Mouse (Mus musculus) stomach, embryonic 15.5 days (tissue): ENCODE data around the gene Bex1. TPM values are rescaled to one million over a fixed set of nuclear protein-coding genes. Genes with fewer than 3 reads are reported as not detected.
A peak's percentile ranks its signal among the peaks of the same experiment; 100 is the strongest.

Source experiments
- ATAC-seq: fragments of 200-750 bp; cut with Nextera tagmentation; 2 replicates; pipeline ENCODE4 v1.8.0; 2017; ENCODE audit warnings: low read depth, moderate number of reproducible peaks, moderate TSS enrichment; ENCODE audit not compliant: insufficient read depth, low FRiP score
- H3K27ac ChIP-seq: fragments of 300-500 bp; sonication (generic); 2 replicates; pipeline ENCODE4 v1.5.1; 2015; ENCODE audit warnings: mild to moderate bottlenecking, inconsistent platforms
- H3K27me3 ChIP-seq: fragments of 300-500 bp; sonication (generic); replicated peaks from 2 replicates; pipeline ENCODE4 v1.6.1; 2015; ENCODE audit warnings: inconsistent platforms
- H3K36me3 ChIP-seq: fragments of 300-500 bp; sonication (generic); 2 replicates; pipeline ENCODE4 v1.6.1; 2015; ENCODE audit warnings: inconsistent platforms
- H3K4me1 ChIP-seq: fragments of 300-500 bp; sonication (generic); 2 replicates; pipeline ENCODE4 v1.6.1; 2015; ENCODE audit warnings: inconsistent platforms
- H3K4me2 ChIP-seq: fragments of 300-500 bp; sonication (generic); 2 replicates; pipeline ENCODE4 v1.6.1; 2015; ENCODE audit warnings: mild to moderate bottlenecking, inconsistent platforms
- H3K4me3 ChIP-seq: fragments of 300-500 bp; sonication (generic); replicated peaks from 2 replicates; pipeline ENCODE4 v1.5.1; 2015; ENCODE audit warnings: inconsistent platforms
- H3K9ac ChIP-seq: fragments of 300-500 bp; sonication (generic); 2 replicates; pipeline ENCODE4 v1.6.1; 2015; ENCODE audit warnings: inconsistent platforms
- H3K9me3 ChIP-seq: fragments of 300-500 bp; sonication (generic); 2 replicates; pipeline ENCODE4 v1.6.1; 2016; ENCODE audit warnings: inconsistent platforms
- WGBS: fragments of 180-500 bp; shearing (Covaris S2); methylation state at CpG from one replicate; pipeline ENCODE4 v1.1.7; 2015; 5-methylcytosine and 5-hydroxymethylcytosine counted together
- microRNA-seq: library from miRNA; unstranded; fragments of <30 nt; microRNA quantifications from one replicate; pipeline ENCODE4, GENCODE M21; 2016
- polyA plus RNA-seq: library from polyadenylated mRNA; unstranded; fragments of >200 nt; fragmentation: Nextera tagmentation; extraction: Ambion mirVana; gene quantifications from 2 replicates; pipeline ENCODE4 v1.2.1, GENCODE M21; 2015

Gene Bex1
- polyA plus RNA-seq, 1 experiment from 2014 or later, result 124 TPM

DNA sequence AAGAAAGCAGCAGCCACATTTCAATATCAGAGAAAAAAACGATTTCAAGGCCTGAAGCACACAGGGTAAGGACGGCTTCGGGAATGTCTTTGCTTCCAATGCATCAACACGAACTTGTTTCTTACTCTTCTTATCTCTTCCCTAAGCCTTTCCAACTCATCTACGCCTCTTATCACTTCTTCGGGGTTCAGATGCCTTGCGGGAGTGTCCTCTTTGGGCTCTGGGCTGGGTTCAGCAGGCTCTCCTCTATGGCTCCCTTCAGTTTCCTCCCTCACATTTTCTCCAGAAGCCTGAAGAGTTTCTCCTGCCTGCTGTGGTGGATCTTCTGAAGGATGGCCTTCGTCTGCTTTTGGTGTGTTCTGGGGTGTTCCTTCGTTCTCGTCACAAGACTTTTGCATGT lies 44.7 kb downstream of the Bex1 start:
- no peak for ATAC-seq
- WGBS, result 56% methylated on average over 10 of the region's 10 CpGs
- H3K9ac ChIP-seq, result no peak overlapping the region
- no peaks in the 10 kb centered on the region for H3K4me1 ChIP-seq
- H3K4me2 ChIP-seq, result peak overlapping the region; percentile 48
- no peak overlapping the region for H3K27ac ChIP-seq
- H3K27me3 ChIP-seq, result no peaks in the 10 kb centered on the region
- peak overlapping the region; percentile 54 for H3K4me3 ChIP-seq
- no peaks in the 10 kb centered on the region for H3K9me3 ChIP-seq
- H3K36me3 ChIP-seq, result no peaks in the 10 kb centered on the region

Small RNA genes within 50 kb of the gene (microRNA-seq; reads per million reads assigned to microRNA genes)
- not detected for gene Mir6383

Other genes starting within 250 kb of the Bex1 start
- 68.2 and 73.6 TPM in 2 replicates for gene Arxes2, start 221.7 kb downstream of the Bex1 start, polyA plus RNA-seq
- 29.9 and 32.1 TPM in 2 replicates for gene Arxes1, start 182.1 kb downstream of the Bex1 start, polyA plus RNA-seq
- 129 and 133 TPM in 2 replicates for gene Bex2, start 147.3 kb downstream of the Bex1 start, polyA plus RNA-seq
- 0.06 TPM in 1 of 2 replicates, not detected in the other for gene Nxf3, start 130.3 kb downstream of the Bex1 start, polyA plus RNA-seq
- 123 and 143 TPM in 2 replicates for gene Bex4, start 76.5 kb downstream of the Bex1 start, polyA plus RNA-seq
- 188 and 195 TPM in 2 replicates for gene Tceal8, start 43.2 kb downstream of the Bex1 start, polyA plus RNA-seq
- 5.4 and 5.8 TPM in 2 replicates for gene Tceal5, start 11.6 kb downstream of the Bex1 start, polyA plus RNA-seq
- 1.5 and 5.1 TPM in 2 replicates for gene Tceal7, start 734 bp downstream of the Bex1 start, polyA plus RNA-seq
- gene Tceal9, start 29.6 kb upstream of the Bex1 start, polyA plus RNA-seq, result 589 and 647 TPM in 2 replicates
- gene Bex3, start 54.7 kb upstream of the Bex1 start, polyA plus RNA-seq, result 384 and 393 TPM in 2 replicates